Mouse (Mus musculus): ENCODE measurements around the gene Sfxn2.
"Not testable (repeated sequence)": the region's sequence is repeated elsewhere in the genome, so short reads cannot be mapped to it uniquely, and the experiment has no call there.

Gene Sfxn2

GRCm38 (mm10) chr19:46542750-46543149, 30.4 kb upstream of the Sfxn2 start:
- no peak for DNase-seq (ENCODE audit: low spot score)

- DNase-seq (ENCODE audit: low spot score), result no peak
Observed at GRCm38 (mm10) chr19:46547565-46547964, 25.6 kb upstream of the Sfxn2 start.

GRCm38 (mm10) chr19:46548110-46548509, 25.1 kb upstream of the Sfxn2 start:
- DNase-seq (ENCODE audit: low spot score), result no peak

- DNase-seq (ENCODE audit: low spot score), result no peak
Observed at GRCm38 (mm10) chr19:46550385-46550784, 22.8 kb upstream of the Sfxn2 start.

GRCm38 (mm10) chr19:46552496-46552895, 20.7 kb upstream of the Sfxn2 start:
- no peak for DNase-seq (ENCODE audit: low spot score)

GRCm38 (mm10) chr19:46553541-46553955, 19.6 kb upstream of the Sfxn2 start:
- DNase-seq (ENCODE audit: low spot score), result no peak

- no peak for DNase-seq (ENCODE audit: low spot score)
Observed at GRCm38 (mm10) chr19:46558009-46558408, 15.2 kb upstream of the Sfxn2 start.

- DNase-seq (ENCODE audit: low spot score), result no peak
Observed at GRCm38 (mm10) chr19:46558631-46559030, 14.5 kb upstream of the Sfxn2 start.

GRCm38 (mm10) chr19:46562132-46562531, 11.0 kb upstream of the Sfxn2 start:
- peak; percentile 82 for DNase-seq (ENCODE audit: low spot score)

- DNase-seq (ENCODE audit: low spot score), result no peak
Observed at GRCm38 (mm10) chr19:46562581-46563515, 10.3 kb upstream of the Sfxn2 start.

- DNase-seq (ENCODE audit: low spot score), result no peak
Observed at GRCm38 (mm10) chr19:46563603-46564002, 9.6 kb upstream of the Sfxn2 start.

GRCm38 (mm10) chr19:46564043-46564462, 9.1 kb upstream of the Sfxn2 start:
- DNase-seq (ENCODE audit: low spot score), result no peak

- not testable (repeated sequence) for DNase-seq (ENCODE audit: low spot score)
Observed at GRCm38 (mm10) chr19:46571211-46571877, 1.8 kb upstream of the Sfxn2 start.

- DNase-seq (ENCODE audit: low spot score), result peak; percentile 55
Observed at GRCm38 (mm10) chr19:46571878-46572244, 1.3 kb upstream of the Sfxn2 start.

GRCm38 (mm10) chr19:46572548-46572947, 617 bp upstream of the Sfxn2 start:
- peak; percentile 54 for DNase-seq (ENCODE audit: low spot score)

GRCm38 (mm10) chr19:46573990-46574389, 825 bp downstream of the Sfxn2 start:
- no peak for DNase-seq (ENCODE audit: low spot score)

GRCm38 (mm10) chr19:46575196-46575595, 2.0 kb downstream of the Sfxn2 start:
- DNase-seq (ENCODE audit: low spot score), result no peak

GRCm38 (mm10) chr19:46587823-46588508, 14.8 kb downstream of the Sfxn2 start:
- peak; percentile 94 for DNase-seq (ENCODE audit: low spot score)

GRCm38 (mm10) chr19:46591575-46591974, 18.4 kb downstream of the Sfxn2 start:
- DNase-seq (ENCODE audit: low spot score), result no peak

- no peak for DNase-seq (ENCODE audit: low spot score)
Observed at GRCm38 (mm10) chr19:46592751-46593439, 19.7 kb downstream of the Sfxn2 start.

GRCm38 (mm10) chr19:46598187-46598586, 25.0 kb downstream of the Sfxn2 start:
- no peak for DNase-seq (ENCODE audit: low spot score)

GRCm38 (mm10) chr19:46598720-46599252, 25.6 kb downstream of the Sfxn2 start, which contains the start of gene Wbp1l:
Gene Wbp1l (plus strand): TSS chr19:46599084.
- peak; percentile 99 for DNase-seq (ENCODE audit: low spot score)
